ENCODE assay signal across 7 mouse cellular contexts in the genomic region with DNA sequence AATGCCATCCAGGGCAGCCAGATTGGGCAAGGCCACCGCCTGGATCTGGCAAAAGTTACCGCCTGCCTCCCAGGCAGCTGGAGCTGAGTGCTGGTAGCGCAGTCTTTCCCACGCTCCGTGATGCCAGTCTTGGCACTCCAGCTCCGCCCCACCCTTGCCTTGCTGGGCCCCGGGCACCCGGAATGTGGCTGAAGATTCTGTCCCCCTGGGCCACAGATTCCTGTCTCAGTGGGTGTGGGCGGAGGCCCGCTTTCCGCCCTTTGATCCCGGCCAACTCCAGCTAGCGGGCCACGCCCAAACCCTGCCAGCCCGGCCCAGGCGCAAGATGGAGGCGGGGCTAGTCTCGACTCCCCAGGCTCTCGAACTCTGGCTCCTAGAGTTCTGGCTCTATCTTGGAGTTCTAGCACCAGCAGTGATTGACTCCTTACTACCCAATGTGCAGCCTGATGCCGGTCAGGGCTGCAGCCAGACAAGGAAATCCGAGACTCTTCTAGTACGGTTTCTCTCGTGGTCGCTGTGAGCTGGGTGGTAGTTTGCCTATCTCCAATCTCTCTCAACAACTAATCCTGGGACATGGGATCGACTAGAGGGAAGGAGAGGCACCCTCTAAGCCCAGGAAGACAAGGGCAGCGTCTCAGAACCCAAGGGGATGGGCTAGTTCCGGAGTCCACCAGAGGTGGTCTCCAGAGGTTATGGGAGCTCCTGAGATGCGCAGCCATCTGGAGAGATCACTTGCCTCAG. TPM values are rescaled to one million over a fixed set of nuclear protein-coding genes. Genes with fewer than 3 reads are reported as not detected.
A peak's percentile ranks its signal among the peaks of the same experiment; 100 is the strongest.
DNase-seq lines count a peak whose midpoint lies in the region; ATAC-seq and TF ChIP-seq lines count a peak whose summit lies in the region.

No protein-coding gene starts in this region.

- H3K36me3 ChIP-seq in MEL (ENCODE audit: control insufficient read depth in 1 of 2, insufficient read depth in 2 of 2, low read length in 2 of 2): peaks cover 0 to 2% of the 10 kb centered on the region in 2 experiments; a peak in 1 of 4 replicates
- H3K36me3 ChIP-seq in forebrain, embryonic 15.5 days: no peaks in the 10 kb centered on the region

- H3K79me2 ChIP-seq in MEL (ENCODE audit: control insufficient read depth, insufficient read depth, low read length, poor library complexity): no peaks in the 10 kb centered on the region

- H3K4me2 ChIP-seq in forebrain, embryonic 15.5 days (replicated peaks): peak overlapping the region; percentile 26

- no peak overlapping the region for H3K27ac ChIP-seq in MEL (ENCODE audit: control insufficient read depth, low read depth, low read length)
- no peak overlapping the region for H3K27ac ChIP-seq in forebrain, embryonic 15.5 days (replicated peaks)

- peaks cover 0 to 20% of the 10 kb centered on the region in 2 experiments; a peak in 2 of 4 replicates for H3K4me1 ChIP-seq in MEL (ENCODE audit: control insufficient read depth in 1 of 2, insufficient read depth in 2 of 2, low read length in 2 of 2)
- H3K4me1 ChIP-seq in forebrain, embryonic 15.5 days: peaks cover 27% of the 10 kb centered on the region

- H3K9me3 ChIP-seq in MEL (replicated peaks; ENCODE audit: insufficient read depth, low read length): no peaks in the 10 kb centered on the region
- no peaks in the 10 kb centered on the region for H3K9me3 ChIP-seq in forebrain, embryonic 15.5 days

- H3K4me3 ChIP-seq in MEL (ENCODE audit: control insufficient read depth in 1 of 2, insufficient read depth in 1 of 2, low read depth in 2 of 2, low read length in 2 of 2): peak overlapping the region; percentile 8 to 14; a peak in 2 of 4 replicates
- peak overlapping the region; percentile 3; the same call in 1 of the 2 replicates for H3K4me3 ChIP-seq in forebrain, embryonic 15.5 days

- 5% methylated on average over 28 of the region's 28 CpGs for WGBS in forebrain, embryonic 15.5 days
- WGBS in large intestine, adult 2 months: 5% methylated on average over 28 of the region's 28 CpGs

- H3K27me3 ChIP-seq in MEL (ENCODE audit: control insufficient read depth in 1 of 2, insufficient read depth in 2 of 2, low read length in 2 of 2): no peaks in the 10 kb centered on the region
- peaks cover 65% of the 10 kb centered on the region for H3K27me3 ChIP-seq in forebrain, embryonic 15.5 days

- DNase-seq in MEL (ENCODE audit: low read depth, low spot score): peak; percentile 62
- peak; percentile 70 for DNase-seq in adrenal gland, postnatal 10 days
- DNase-seq in large intestine, adult 2 months (ENCODE audit: low read depth, low spot score): peak; percentile 53
- peak; percentile 54 to 71 for DNase-seq in thymus, postnatal 36 days

- no peak for ATAC-seq in forebrain, embryonic 15.5 days (replicated peaks)
- peak; percentile 16 to 19; a peak in 1 of 4 replicates for ATAC-seq in hematopoietic stem cell, adult 5-6 weeks (replicated peaks in 1 of 2; ENCODE audit: insufficient read depth in 1 of 2, low FRiP score in 2 of 2, low TSS enrichment in 1 of 2, low read depth in 1 of 2, poor library complexity in 2 of 2, severe bottlenecking in 2 of 2)
- ATAC-seq in megakaryocyte progenitor cell, adult 5-6 weeks (replicated peaks; ENCODE audit: poor library complexity): peak; percentile 53

- H3K9ac ChIP-seq in MEL (ENCODE audit: control insufficient read depth, low read depth, low read length, poor library complexity, severe bottlenecking): no peak overlapping the region
- H3K9ac ChIP-seq in forebrain, embryonic 15.5 days (replicated peaks): no peak overlapping the region

- no peak for TF ChIP-seq EP300 in MEL (IDR thresholded peaks at IDR 0.05; ENCODE audit: low read depth in 1 of 2, low read length in 2 of 2)

- TF ChIP-seq RAD21 in MEL (IDR thresholded peaks at IDR 0.05; ENCODE audit: low read depth, low read length): no peak

- TF ChIP-seq CTCF in MEL (IDR thresholded peaks at IDR 0.05 in 2 of 3, conservative IDR thresholded peaks at IDR 0.05 in 1 of 3; ENCODE audit: control insufficient read depth in 1 of 3, insufficient read depth in 1 of 3, low read depth in 2 of 3, low read length in 3 of 3, poor library complexity in 1 of 3, severe bottlenecking in 1 of 3): no peak

- TF ChIP-seq POLR2A in MEL (IDR thresholded peaks at IDR 0.05; ENCODE audit: control insufficient read depth in 1 of 2, insufficient read depth in 1 of 2, low read depth in 1 of 2, low read length in 2 of 2, poor library complexity in 1 of 2): no peak

TF ChIP-seq in MEL, 35 proteins besides CTCF, POLR2A, EP300 and RAD21:
- peak; percentile 9; the same call in 1 of the 2 replicates for TF ChIP-seq TCF12 (IDR thresholded peaks at IDR 0.05; ENCODE audit: low read depth, low read length)
- TF ChIP-seq SIN3A (IDR thresholded peaks at IDR 0.05; ENCODE audit: low read length): no peak
- no peak for TF ChIP-seq RCOR1 (IDR thresholded peaks at IDR 0.05; ENCODE audit: low read depth, low read length)

RNA-seq across cellular contexts. Expression of gene Gpr132, which starts 8.5 kb away (rescaled TPM):
- total RNA-seq in MEL (2012; rRNA removed): 6.5 and 6.8 TPM in 2 replicates
- polyA plus RNA-seq in MEL (2012; ENCODE audit: insufficient read depth in 1 of 2, insufficient read length in 2 of 2, low read depth in 1 of 2, low replicate concordance in 2 of 2, missing spikeins in 1 of 2): 1 to 10 TPM in 1 of 2 experiments, not detected in 1; 5.4 TPM
- total RNA-seq in adrenal gland, postnatal 10 days (2021): 1 to 10 TPM; 1.1 to 1.2 TPM
- not detected in 2 replicates for polyA plus RNA-seq in forebrain, embryonic 15.5 days (2015; fragmentation: Nextera tagmentation; extraction: Ambion mirVana)
- total RNA-seq in hematopoietic stem cell, adult 5-6 weeks (2017): 14.8 and 15.9 TPM in 2 replicates
- 6.2 and 8.6 TPM in 2 replicates for polyA plus RNA-seq in large intestine, adult 2 months (2012; rRNA removed)
- 11.4 and 14.1 TPM in 2 replicates for total RNA-seq in megakaryocyte progenitor cell, adult 5-6 weeks (2015)
- total RNA-seq in megakaryocyte progenitor cell, adult 5-6 weeks (2017): 5.7 and 6.1 TPM in 2 replicates

RNA-seq across cellular contexts. Expression of gene Cdca4, which starts 47.3 kb away (rescaled TPM):
- total RNA-seq in MEL (2012; rRNA removed): 245 and 279 TPM in 2 replicates
- polyA plus RNA-seq in MEL (2012; ENCODE audit: insufficient read depth in 1 of 2, insufficient read length in 2 of 2, low read depth in 1 of 2, low replicate concordance in 2 of 2, missing spikeins in 1 of 2): 100 to 1,000 TPM in 1 of 2 experiments, not detected in 1; 274 TPM
- total RNA-seq in adrenal gland, postnatal 10 days (2021): 10 to 100 TPM; 20.2 to 23.1 TPM
- 81.3 and 82.0 TPM in 2 replicates for polyA plus RNA-seq in forebrain, embryonic 15.5 days (2015; fragmentation: Nextera tagmentation; extraction: Ambion mirVana)
- total RNA-seq in hematopoietic stem cell, adult 5-6 weeks (2017): 51.3 and 54.0 TPM in 2 replicates
- polyA plus RNA-seq in large intestine, adult 2 months (2012; rRNA removed): 25.2 and 26.2 TPM in 2 replicates
- total RNA-seq in megakaryocyte progenitor cell, adult 5-6 weeks (2015): 64.3 and 68.9 TPM in 2 replicates
- total RNA-seq in megakaryocyte progenitor cell, adult 5-6 weeks (2017): 56.8 and 63.6 TPM in 2 replicates

RNA-seq across cellular contexts. Expression of gene Jag2, which starts 53.1 kb away (rescaled TPM):
- total RNA-seq in MEL (2012; rRNA removed): 0.75 and 1.0 TPM in 2 replicates
- 1 to 10 TPM in 1 of 2 experiments, not detected in 1; 3.9 TPM for polyA plus RNA-seq in MEL (2012; ENCODE audit: insufficient read depth in 1 of 2, insufficient read length in 2 of 2, low read depth in 1 of 2, low replicate concordance in 2 of 2, missing spikeins in 1 of 2)
- total RNA-seq in adrenal gland, postnatal 10 days (2021): 10 to 100 TPM; 13.2 to 23.1 TPM
- 8.3 and 9.1 TPM in 2 replicates for polyA plus RNA-seq in forebrain, embryonic 15.5 days (2015; fragmentation: Nextera tagmentation; extraction: Ambion mirVana)
- total RNA-seq in hematopoietic stem cell, adult 5-6 weeks (2017): 17.8 and 28.7 TPM in 2 replicates
- 4.6 and 6.0 TPM in 2 replicates for polyA plus RNA-seq in large intestine, adult 2 months (2012; rRNA removed)
- total RNA-seq in megakaryocyte progenitor cell, adult 5-6 weeks (2015): 0.64 and 0.78 TPM in 2 replicates
- total RNA-seq in megakaryocyte progenitor cell, adult 5-6 weeks (2017): 2.4 and 4.5 TPM in 2 replicates
